Mouse (Mus musculus): ENCODE results near the gene Lrrc3c.
A peak's percentile ranks its signal among the peaks of the same experiment; 100 is the strongest.

Gene Lrrc3c

DNA sequence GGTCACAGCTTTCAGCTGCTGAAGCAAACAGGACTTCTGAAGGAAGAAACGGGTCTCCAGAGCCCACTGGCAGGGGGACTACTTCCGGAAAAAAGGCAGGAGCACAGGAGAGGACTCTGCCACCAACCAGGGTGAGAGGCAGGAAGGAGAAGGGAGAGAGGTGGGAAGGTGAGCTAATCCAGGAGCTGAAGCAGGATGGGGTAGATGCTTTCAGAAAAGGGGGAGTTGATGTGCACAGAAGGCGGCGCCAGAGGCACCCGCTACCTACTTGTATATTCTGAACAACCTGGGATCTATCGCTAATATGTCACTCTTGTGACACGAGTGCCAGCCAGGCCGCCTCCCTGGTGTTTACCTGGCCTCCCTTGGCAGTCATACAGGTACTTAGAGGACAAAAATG, at the start of gene Lrrc3c:
Lrrc3c (plus strand) TSS at position 301 of the 400 bp plus-strand sequence.
- no peak for DNase-seq (ENCODE audit: low read depth, low spot score)

DNA sequence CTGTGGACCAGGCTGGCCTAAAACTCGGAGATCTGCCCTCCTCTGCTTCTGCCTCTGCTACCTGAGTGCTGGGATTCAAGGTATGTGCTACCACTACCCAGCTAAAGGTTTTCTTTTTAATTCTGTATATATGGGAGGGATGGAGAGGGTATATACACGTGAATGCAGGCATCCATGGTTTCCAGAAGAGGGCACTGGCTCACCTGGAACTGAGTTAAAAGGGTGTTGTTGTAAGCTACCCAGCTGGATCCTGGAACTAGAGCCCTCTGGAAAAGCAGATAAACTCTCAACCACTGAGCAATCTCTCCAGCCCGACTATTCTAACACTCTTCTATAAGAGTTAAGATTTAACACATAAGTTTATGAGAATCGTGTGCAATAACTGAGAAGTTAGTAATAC, 48.7 kb upstream of the Lrrc3c start:
- no peak for DNase-seq (ENCODE audit: low read depth, low spot score)

DNA sequence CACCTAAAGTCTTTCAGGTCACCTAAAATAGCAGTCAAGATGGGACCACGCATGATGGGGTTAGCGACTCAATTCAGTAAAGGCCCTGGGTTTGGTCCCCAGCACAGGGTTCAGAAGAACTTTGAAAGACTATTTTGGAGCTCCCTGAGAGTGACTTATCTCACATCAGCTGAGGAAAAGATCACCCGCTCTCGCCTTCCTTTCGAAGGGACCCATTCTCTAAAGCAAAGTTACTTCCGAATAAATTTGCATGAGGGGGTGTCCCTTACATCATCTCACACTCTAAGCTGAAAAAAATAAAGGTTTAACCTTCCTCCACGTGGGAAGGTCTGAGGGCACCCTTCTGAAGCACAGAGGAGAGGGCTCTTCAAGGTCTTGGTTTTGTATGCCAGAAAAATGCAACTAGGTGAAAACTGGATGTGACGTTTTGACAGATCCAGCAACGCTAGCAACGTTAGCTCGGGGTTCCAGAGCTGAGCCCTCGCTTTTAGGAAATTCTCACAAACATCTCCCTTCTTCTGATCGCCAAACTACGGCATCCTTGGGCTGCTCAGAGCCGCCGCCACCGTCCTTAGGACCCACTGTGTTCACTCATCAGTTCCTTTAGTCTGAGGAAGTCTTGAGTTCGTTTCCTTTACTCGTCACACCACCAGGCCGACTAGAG, 47.6 kb upstream of the Lrrc3c start:
- no peak for DNase-seq (ENCODE audit: low read depth, low spot score)

DNA sequence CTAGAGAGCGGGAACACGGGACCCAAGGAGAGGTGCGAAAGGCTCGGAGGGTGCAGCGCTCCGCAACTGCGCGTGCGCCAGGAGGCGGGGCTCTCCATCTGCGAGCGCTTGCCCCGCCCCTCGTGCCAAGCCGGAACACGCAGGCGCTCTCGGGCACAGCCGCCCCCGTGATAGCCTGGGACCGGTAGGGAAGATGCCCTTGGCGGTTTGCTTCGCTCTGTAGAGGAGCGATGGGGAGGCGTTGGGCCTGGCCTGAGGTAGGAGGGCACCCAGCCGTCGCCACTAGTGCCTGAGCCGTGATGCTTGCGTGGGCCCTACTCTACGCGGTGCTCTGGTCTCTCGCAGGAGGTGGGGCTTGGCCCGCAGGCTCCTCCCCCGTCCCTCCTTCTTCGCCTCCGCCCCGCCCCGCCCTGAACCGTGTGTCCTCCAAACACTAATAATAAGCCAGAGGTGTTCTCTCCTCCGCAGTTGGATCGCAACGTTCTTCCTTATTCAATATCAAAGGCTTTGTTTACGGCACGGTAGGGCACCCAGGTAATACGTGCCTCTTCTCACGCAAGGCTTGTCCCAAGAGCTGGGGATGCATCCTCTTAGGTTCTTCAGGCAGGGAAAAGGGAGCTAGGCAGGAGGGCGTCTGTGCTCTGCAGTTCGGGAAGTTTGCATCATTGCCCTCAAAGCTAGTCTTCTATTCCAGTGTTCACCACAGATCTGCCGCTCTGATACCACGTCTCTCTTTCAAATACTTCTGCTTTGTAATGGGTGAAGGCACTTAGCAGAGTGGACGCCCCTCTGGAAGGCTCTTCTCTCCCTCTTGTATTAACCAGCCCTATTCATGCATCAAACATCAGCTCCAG, 46.9 kb upstream of the Lrrc3c start, which contains the start of gene Zpbp2:
Zpbp2 (plus strand) TSS at position 123 of the 854 bp plus-strand sequence.
- DNase-seq (ENCODE audit: low read depth, low spot score): peak; percentile 93

DNA sequence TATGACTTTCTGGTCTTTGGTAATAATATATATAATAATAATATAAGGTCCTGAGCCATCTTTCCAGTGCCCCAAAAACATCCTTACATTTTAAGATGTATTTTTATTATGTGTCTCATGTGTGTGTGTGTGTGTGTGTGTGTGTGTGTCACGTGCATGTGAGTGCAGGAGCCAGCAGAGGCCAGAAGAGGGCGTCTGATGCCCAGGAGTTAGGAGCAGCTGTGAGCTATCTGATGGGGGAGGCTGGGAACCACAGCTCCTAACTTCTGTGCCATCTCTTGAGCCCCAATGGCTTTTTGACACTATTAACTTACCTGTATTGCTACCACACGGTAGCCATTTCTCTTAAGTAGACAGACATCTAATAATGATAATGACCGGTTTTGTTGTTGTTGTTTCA, 44.1 kb upstream of the Lrrc3c start:
- DNase-seq (ENCODE audit: low read depth, low spot score): no peak

DNA sequence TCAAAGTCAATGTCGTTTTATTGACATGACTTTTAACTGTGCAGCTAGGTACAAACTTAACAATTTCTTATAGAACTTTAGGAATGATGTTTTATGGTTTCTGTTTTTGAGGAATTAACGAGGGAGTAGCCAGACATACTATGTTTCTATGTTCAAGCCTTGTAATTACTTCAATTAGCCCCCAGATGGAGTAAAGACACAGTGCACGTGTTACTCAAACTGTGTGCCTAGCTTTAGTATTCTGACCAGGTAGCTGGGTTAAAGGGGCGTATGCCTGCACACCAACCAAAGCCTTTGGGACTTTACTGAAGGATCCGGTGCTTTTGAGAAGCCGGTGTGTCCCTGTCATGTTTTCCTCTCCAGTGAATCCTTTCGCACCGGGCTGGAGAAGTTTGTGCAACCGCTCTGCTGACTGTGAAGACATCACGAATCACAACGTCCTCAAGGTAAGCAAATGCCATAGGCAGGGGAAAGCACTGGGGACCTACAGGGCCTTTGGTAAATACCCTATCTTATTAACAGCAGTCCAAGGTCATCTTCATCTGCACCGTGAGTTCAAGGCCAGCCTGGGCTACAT, 42.9 kb upstream of the Lrrc3c start:
- DNase-seq (ENCODE audit: low read depth, low spot score): no peak

DNA sequence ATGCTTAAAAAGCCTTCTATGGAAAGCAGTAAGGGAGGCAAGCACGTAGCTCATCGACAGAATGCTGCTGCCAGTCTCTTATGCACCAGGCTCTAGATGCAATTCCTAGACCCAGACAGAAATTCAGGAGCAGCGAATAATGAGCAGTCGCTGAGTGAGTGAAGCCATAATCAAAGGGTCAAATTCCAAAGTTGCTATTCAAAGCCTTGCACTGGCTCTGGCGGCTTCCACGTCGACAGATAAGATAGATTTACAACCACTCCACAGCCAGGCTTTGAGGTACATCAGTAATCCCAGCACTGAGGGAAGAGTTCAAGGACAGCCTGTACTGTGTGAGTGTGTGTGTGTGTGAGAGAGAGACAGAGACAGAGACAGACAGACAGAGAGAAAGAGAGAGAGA, 37.1 kb upstream of the Lrrc3c start:
- no peak for DNase-seq (ENCODE audit: low read depth, low spot score)

DNA sequence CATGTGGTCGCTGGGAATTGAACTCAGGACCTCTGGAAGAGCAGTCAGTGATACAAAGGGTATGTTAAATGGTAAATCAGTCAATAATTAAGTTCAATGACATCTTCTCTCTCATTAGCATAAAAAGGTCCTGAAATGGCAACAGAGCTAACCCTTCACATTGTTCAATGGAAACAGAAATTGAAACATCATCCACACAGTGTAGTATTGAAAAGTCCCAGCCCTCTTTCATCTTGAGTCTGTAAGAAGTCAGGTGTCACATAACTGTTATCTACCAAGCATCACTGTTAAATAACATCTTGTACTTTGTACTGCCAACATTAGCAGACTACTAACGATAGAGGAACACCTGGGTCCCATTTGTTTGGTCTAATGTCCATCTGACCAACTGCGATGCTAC, 35.1 kb upstream of the Lrrc3c start:
- no peak for DNase-seq (ENCODE audit: low read depth, low spot score)

DNA sequence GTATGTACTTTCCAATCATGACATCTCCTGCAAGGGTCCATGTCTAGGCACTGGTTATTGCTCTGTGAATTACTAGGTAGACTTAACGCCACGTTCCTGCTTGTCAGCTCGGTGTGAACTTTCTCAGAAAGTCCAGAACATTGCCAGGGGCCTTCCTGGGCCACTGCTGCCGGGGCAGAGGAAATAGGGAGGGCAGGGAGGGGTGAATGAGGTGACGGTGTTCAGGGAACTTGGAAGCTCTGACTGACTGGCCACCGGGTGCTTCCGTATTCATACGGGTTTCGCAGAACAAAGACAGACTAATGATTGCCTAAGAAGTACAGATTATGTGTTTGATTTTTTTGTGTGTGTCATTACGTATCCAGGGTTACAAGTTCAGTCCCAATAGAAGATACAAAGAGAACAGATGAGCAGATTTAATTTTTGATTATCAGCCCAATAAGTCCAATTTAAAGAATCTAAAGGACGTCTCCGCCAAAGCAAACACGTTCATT, 34.1 kb upstream of the Lrrc3c start:
- no peak for DNase-seq (ENCODE audit: low read depth, low spot score)

DNA sequence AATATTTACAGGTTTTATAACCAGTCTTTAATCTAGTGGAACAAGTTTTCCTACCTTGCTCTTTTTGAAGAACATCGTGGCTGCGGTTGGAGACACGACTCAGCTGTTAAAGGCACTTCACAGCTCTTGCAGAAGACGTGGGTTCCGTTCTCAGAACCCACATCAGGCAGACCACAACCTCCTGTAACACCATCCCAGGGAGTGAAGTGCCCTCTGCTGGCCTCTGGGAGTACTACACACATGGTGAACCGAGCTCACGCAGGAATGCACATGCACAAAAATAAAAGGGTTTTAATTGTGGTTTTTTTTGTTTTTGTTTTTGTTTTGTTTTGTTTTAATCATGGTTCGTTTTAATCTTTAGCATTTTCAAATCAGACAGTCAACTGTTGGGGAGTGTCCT, 29.8 kb upstream of the Lrrc3c start:
- no peak for DNase-seq (ENCODE audit: low read depth, low spot score)

DNA sequence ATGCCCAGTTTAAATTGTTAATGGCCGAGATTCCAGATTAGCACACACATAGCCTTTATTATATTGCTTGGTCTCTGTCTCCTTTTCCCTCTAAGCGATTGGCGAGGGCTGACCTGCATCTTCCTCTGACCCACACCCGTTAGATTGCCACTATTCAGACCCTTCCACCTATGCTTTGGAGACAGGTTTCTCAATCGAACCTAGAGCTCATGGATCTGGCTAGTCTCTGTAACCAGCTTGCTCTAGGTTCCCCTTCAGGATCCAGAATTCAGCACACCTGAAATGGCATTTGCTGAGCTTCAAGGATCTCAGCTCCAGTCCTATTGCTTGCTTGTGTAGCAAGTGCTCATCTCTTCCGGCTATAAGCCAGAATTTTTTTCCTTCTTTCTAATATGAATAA, 28.6 kb upstream of the Lrrc3c start:
- DNase-seq (ENCODE audit: low read depth, low spot score): no peak

DNA sequence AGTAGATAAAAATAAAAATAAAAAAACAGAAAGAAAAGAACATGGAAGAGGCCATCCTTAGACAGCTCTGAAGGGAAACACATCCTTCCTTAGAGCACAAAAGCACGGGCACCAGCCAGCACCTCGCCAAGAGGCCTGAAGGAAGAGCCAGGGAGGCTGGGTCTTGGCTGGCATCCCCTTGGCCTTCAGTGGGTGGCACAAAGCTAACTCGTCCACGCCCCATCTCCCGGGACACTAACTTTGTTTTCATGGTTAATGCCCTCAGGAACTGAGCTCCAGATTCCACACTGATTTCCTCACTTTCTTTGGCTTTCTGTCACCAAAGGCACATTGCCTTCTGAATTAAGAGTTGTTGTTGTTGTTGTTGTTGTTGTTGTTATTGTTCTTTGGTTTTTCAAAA, 20.3 kb upstream of the Lrrc3c start:
- no peak for DNase-seq (ENCODE audit: low read depth, low spot score)

DNA sequence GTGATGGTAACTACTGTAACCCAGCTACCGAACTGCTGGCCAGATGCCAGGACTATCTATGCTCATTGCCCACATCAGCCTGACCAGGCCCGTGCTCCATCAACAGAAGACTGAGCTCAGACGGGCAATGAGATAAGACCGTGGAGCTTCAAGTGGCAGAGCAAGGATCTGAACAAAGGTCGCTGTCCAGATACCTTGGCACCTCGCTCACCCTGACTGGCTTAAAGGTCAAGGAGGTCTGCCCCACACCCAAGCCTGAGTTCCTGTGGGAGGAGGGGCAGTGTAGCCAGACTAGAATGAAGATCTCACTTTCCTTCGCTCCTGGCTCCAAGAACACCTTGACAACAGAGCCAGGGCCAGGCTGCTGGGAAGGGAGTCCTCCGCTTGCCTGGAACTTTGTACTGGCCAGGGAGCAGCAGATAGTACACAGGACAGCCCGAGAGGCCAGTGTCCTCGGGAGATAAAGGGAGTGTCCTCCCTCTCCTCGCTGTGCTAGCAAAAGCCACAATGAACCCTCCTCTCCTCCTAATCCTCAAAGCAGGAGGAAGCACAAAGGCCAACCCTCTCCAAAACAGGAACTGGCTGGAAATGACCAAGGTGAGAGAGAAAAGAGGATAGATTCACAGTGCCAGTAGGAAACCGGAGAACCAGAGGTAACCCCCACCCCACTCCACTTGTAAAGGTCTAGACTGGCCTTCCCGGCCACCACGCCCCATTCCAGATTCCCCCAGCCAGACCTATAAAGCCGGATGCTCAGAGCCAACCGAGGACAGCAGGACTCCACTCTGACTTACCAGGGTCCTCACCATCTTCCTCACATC, 17.6 kb upstream of the Lrrc3c start:
- no peak for DNase-seq (ENCODE audit: low read depth, low spot score)

DNA sequence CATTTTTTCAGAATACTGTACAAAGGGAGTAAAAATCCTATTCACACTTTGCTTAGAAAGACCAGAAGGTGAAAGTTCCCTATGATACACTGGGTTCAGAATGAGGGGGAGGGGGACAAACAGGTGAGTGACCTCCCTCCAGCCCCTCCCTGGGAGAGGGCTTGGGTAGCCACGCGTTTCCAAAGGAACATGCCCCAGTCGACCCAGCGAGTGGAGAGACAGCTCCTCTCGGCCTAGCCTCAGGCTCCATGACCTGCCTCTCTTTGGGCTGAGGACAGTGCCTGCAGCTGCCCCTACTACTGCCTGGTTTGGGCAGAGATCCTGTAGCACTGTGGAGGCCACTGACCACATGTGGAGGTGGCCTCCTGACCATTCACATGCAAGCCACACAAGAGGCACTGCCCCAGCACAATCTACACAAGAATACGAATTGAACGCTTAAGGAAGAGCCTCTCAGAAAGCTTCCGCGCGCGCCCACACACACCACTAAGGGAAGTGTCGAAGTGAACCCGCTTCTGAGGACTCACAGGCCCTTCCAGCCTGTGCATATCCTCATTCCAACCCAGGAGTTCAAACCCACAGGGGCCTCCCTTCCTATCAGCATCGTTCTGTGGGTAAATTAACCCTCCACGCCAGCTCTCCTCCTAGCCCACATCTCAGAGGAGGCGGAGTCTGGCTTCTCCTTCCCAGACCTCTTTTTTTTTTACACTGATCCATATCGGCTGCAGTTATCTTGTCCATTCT, 16.6 kb upstream of the Lrrc3c start:
- no peak for DNase-seq (ENCODE audit: low read depth, low spot score)

DNA sequence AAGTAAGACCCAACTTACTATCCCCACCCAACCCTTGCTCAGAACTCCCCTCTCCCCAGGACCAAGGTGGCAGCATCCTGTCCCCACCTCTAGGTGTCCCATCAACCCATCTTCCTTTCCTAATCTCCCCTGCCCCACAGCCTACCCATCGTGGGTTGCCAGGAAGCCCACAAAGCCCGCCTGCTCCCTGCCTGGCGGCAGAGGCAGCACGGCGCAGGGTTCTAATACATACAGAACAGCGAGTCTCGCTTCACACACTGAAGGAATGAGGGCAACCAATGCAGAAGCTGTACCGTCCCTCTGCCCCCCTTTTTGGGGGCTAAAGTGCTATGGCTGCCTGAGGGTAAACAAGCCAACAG, 16.1 kb upstream of the Lrrc3c start:
- no peak for DNase-seq (ENCODE audit: low read depth, low spot score)

DNA sequence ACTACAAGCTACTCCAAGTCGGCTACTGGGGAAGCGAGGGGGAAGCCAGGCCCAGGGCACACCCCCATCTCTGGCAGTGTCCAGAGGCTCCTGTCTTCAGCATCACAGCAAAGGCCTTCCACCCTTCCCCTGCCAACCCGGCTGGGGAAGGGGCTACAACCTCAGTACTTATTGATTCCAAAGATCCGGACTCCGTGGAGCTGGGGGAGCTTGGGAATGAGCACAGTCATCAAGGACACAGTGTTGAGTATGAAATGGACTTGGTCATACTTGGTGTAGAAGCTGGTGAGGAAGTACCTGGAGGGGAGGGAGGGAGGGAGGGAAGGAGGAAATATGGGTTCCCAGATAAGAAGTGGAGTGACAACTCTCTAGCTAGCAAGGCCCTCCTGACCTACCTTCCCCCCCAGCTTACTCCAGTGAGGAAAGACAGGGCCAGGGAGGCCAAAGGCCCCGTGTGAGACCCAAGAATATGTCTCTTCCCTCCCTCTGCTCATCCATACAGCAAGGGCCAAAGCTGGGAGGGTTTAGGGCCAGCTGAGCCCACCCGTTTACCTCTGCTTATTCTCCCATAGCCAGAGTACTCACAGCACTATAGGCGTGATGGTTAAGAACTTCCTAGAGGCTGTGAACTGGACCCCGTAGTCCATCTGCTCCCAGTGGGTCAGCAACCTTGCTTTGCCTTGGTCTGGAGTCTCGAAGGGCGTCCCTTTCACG, 15.4 kb upstream of the Lrrc3c start:
- DNase-seq (ENCODE audit: low read depth, low spot score): no peak

DNA sequence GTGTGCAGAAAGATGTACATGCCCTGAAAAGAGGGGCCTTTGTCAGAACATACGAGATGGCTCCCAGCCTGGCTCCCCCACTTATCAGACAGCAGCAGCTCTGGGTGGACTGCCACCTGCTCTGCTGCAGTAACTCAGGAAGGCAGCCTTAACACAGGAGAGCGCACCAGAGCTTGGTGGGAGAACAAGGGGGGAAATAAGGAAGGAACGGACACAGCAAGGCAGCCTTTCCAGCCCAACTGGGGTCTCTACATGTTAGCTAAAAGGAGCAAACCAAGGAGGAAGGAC, 14.9 kb upstream of the Lrrc3c start:
- no peak for DNase-seq (ENCODE audit: low read depth, low spot score)

DNA sequence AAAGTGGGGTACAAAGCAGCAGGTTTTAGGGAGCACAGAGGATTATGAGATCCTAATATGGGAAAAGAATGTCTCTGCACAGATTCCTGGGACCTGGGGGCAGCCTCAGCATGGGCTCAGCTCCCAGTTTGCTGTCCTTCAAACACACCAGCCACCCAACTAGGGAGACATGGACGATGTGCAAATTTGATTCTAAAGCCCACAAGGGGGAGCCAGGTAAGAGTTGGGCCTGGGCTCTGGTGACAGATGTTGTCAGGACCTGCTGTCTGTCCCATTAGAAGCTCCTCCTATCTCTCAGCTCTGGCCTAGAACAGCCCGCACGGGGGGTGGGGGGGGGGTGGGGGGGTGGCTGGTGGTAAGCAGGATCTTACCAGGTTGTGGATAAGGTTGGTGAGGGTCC, 14.5 kb upstream of the Lrrc3c start:
- DNase-seq (ENCODE audit: low read depth, low spot score): no peak

DNA sequence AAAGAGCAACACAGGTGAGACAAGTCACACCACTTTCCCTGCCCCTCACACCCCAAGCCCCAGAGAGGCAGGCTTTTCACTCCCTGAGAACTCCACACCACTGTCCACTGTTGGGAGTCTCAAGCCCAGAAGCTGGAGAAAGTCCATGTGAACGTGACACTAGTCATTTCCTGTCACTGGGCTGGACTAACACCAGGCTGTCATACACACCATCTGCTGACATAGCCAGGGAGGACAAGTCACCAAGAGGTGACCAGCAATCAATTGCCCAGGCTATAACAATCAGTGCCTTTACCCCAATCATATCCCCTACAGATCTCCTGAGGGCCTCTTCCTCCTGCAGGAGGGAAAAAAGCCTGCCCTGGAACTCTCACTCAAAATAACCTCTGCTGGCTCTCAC, 13.9 kb upstream of the Lrrc3c start:
- DNase-seq (ENCODE audit: low read depth, low spot score): no peak

DNA sequence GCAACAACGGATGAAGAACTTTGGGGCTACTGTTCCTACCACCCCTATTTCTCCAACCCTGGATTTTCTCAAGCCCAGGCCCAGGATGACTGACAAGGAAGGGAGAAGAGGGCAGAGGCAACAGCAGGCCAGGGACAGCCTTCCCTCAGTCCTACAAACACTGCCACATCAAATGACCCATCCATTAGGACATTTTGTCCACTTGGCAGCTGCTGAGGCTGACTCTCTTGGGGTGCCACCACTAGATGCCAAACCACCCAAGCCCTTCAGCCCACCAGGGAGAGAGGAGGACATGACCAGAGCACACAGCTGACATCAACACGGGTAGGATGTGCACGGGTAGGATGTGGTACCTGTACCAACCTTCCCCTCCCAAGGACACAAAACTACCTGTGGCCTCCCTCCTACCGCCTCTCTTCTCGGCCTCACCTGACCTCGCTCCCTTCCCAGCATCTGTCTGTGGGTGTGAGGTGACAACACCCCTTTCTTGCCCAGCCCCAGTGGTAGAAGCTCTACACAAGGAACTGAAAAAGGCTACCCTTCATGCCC, 13.4 kb upstream of the Lrrc3c start:
- no peak for DNase-seq (ENCODE audit: low read depth, low spot score)
